Mouse (Mus musculus): ENCODE results near the gene Sel1l. TPM values are rescaled to one million over a fixed set of nuclear protein-coding genes. Genes with fewer than 3 reads are reported as not detected.

The Sel1l gene
- polyA plus RNA-seq, 1 experiment from 2014 or later, result 104 TPM

- no peak overlapping the region for H3K4me3 ChIP-seq (ENCODE audit: low read depth, low read length)
- 86% methylated on average over 6 of the region's 6 CpGs for WGBS
- ATAC-seq (ENCODE audit: insufficient read depth), result no peak
Observed at GRCm38 (mm10) chr12:91841714-91842113, 7.2 kb downstream of the Sel1l start.

GRCm38 (mm10) chr12:91838261-91838660 lies 10.7 kb downstream of the Sel1l start:
- TF ChIP-seq CTCF (IDR thresholded peaks at IDR 0.05; ENCODE audit: low read depth), result no peak
- Histone ChIP-seq H3K9me3 (ENCODE audit: low read depth, low read length) (no peaks in the 10 kb centered on the region), H3K4me1 (ENCODE audit: insufficient read depth) (no peaks in the 10 kb centered on the region), H3K36me3 (ENCODE audit: insufficient read depth) (peaks cover 81% of the 10 kb centered on the region), H3K9ac (no peak overlapping the region), H3K27me3 (ENCODE audit: insufficient read depth, low read length) (no peaks in the 10 kb centered on the region), H3K4me2 (no peak overlapping the region), H3K4me3 (ENCODE audit: low read depth, low read length) (no peak overlapping the region), H3K27ac (ENCODE audit: low read depth) (no peak overlapping the region)
- ATAC-seq (ENCODE audit: insufficient read depth) (no peak), DNase-seq (no peak)
- 68% methylated on average over 7 of the region's 7 CpGs for WGBS

More at GRCm38 (mm10) chr12:91841714-91842113, 7.2 kb downstream of the Sel1l start:
- TF ChIP-seq CTCF (IDR thresholded peaks at IDR 0.05; ENCODE audit: low read depth), result no peak
- Histone ChIP-seq H3K27ac (ENCODE audit: low read depth) (no peak overlapping the region), H3K4me2 (no peak overlapping the region), H3K4me1 (ENCODE audit: insufficient read depth) (no peaks in the 10 kb centered on the region), H3K9me3 (ENCODE audit: low read depth, low read length) (no peaks in the 10 kb centered on the region), H3K36me3 (ENCODE audit: insufficient read depth) (peaks cover 54% of the 10 kb centered on the region), H3K27me3 (ENCODE audit: insufficient read depth, low read length) (no peaks in the 10 kb centered on the region), H3K9ac (no peak overlapping the region)
- no peak for DNase-seq

- Histone ChIP-seq H3K4me3 (ENCODE audit: low read depth, low read length) (no peak overlapping the region), H3K36me3 (ENCODE audit: insufficient read depth) (peaks cover 88% of the 10 kb centered on the region), H3K4me2 (no peak overlapping the region), H3K27me3 (ENCODE audit: insufficient read depth, low read length) (no peaks in the 10 kb centered on the region), H3K9ac (no peak overlapping the region), H3K4me1 (ENCODE audit: insufficient read depth) (no peaks in the 10 kb centered on the region), H3K27ac (ENCODE audit: low read depth) (no peak overlapping the region), H3K9me3 (ENCODE audit: low read depth, low read length) (no peaks in the 10 kb centered on the region)
- no peak for DNase-seq
- no peak for TF ChIP-seq CTCF (IDR thresholded peaks at IDR 0.05; ENCODE audit: low read depth)
- ATAC-seq (ENCODE audit: insufficient read depth), result no peak; the same call in 1 of the 2 replicates
- WGBS, result 83% methylated on average over 7 of the region's 7 CpGs
Observed at GRCm38 (mm10) chr12:91837401-91838065, 11.4 kb downstream of the Sel1l start.

GRCm38 (mm10) chr12:91833939-91834333 lies 15.0 kb downstream of the Sel1l start:
- ATAC-seq (ENCODE audit: insufficient read depth), result no peak
- no peak overlapping the region for H3K27ac ChIP-seq (ENCODE audit: low read depth)
- no peaks in the 10 kb centered on the region for H3K4me1 ChIP-seq (ENCODE audit: insufficient read depth)
- DNase-seq, result no peak
- H3K4me3 ChIP-seq (ENCODE audit: low read depth, low read length), result no peak overlapping the region
- H3K4me2 ChIP-seq, result no peak overlapping the region
- peaks cover 79% of the 10 kb centered on the region for H3K36me3 ChIP-seq (ENCODE audit: insufficient read depth)
- no peaks in the 10 kb centered on the region for H3K9me3 ChIP-seq (ENCODE audit: low read depth, low read length)
- no peak for TF ChIP-seq CTCF (IDR thresholded peaks at IDR 0.05; ENCODE audit: low read depth)
- WGBS, result 73% methylated on average over 5 of the region's 5 CpGs
- no peaks in the 10 kb centered on the region for H3K27me3 ChIP-seq (ENCODE audit: insufficient read depth, low read length)
- no peak overlapping the region for H3K9ac ChIP-seq

GRCm38 (mm10) chr12:91833237-91833938 lies 15.6 kb downstream of the Sel1l start:
- no peak for ATAC-seq (ENCODE audit: insufficient read depth)

GRCm38 (mm10) chr12:91831410-91831809 lies 17.5 kb downstream of the Sel1l start:
- Histone ChIP-seq H3K4me1 (ENCODE audit: insufficient read depth) (no peaks in the 10 kb centered on the region), H3K4me2 (no peak overlapping the region), H3K9ac (no peak overlapping the region), H3K4me3 (ENCODE audit: low read depth, low read length) (no peak overlapping the region), H3K36me3 (ENCODE audit: insufficient read depth) (peaks cover 72% of the 10 kb centered on the region), H3K27me3 (ENCODE audit: insufficient read depth, low read length) (no peaks in the 10 kb centered on the region), H3K27ac (ENCODE audit: low read depth) (no peak overlapping the region), H3K9me3 (ENCODE audit: low read depth, low read length) (no peaks in the 10 kb centered on the region)
- DNase-seq, result no peak
- no peak for ATAC-seq (ENCODE audit: insufficient read depth)
- TF ChIP-seq CTCF (IDR thresholded peaks at IDR 0.05; ENCODE audit: low read depth), result no peak
- WGBS, result 91% methylated on average over 7 of the region's 7 CpGs

More at GRCm38 (mm10) chr12:91833237-91833938, 15.6 kb downstream of the Sel1l start:
- no peaks in the 10 kb centered on the region for H3K9me3 ChIP-seq (ENCODE audit: low read depth, low read length)
- no peak overlapping the region for H3K4me2 ChIP-seq
- no peak overlapping the region for H3K27ac ChIP-seq (ENCODE audit: low read depth)
- WGBS, result 89% methylated on average over 3 of the region's 3 CpGs
- no peak for TF ChIP-seq CTCF (IDR thresholded peaks at IDR 0.05; ENCODE audit: low read depth)
- H3K36me3 ChIP-seq (ENCODE audit: insufficient read depth), result peaks cover 77% of the 10 kb centered on the region
- H3K9ac ChIP-seq, result no peak overlapping the region
- H3K4me3 ChIP-seq (ENCODE audit: low read depth, low read length), result no peak overlapping the region
- H3K27me3 ChIP-seq (ENCODE audit: insufficient read depth, low read length), result no peaks in the 10 kb centered on the region
- H3K4me1 ChIP-seq (ENCODE audit: insufficient read depth), result no peaks in the 10 kb centered on the region
- no peak for DNase-seq

GRCm38 (mm10) chr12:91820461-91820860 lies 28.5 kb downstream of the Sel1l start:
- WGBS, result 90% methylated on average over 12 of the region's 12 CpGs
- no peak for ATAC-seq (ENCODE audit: insufficient read depth)
- H3K27ac ChIP-seq (ENCODE audit: low read depth), result no peak overlapping the region
- no peak overlapping the region for H3K4me2 ChIP-seq
- DNase-seq, result no peak
- no peaks in the 10 kb centered on the region for H3K4me1 ChIP-seq (ENCODE audit: insufficient read depth)
- no peaks in the 10 kb centered on the region for H3K9me3 ChIP-seq (ENCODE audit: low read depth, low read length)
- no peak for TF ChIP-seq CTCF (IDR thresholded peaks at IDR 0.05; ENCODE audit: low read depth)
- H3K9ac ChIP-seq, result no peak overlapping the region
- H3K4me3 ChIP-seq (ENCODE audit: low read depth, low read length), result no peak overlapping the region
- H3K27me3 ChIP-seq (ENCODE audit: insufficient read depth, low read length), result no peaks in the 10 kb centered on the region
- H3K36me3 ChIP-seq (ENCODE audit: insufficient read depth), result peaks cover 81% of the 10 kb centered on the region
